Mouse (Mus musculus): ENCODE data around the gene Usp33. TPM values are rescaled to one million over a fixed set of nuclear protein-coding genes. Genes with fewer than 3 reads are reported as not detected.
"Not testable (repeated sequence)": the region's sequence is repeated elsewhere in the genome, so short reads cannot be mapped to it uniquely, and the experiment has no call there.

Gene Usp33
- polyA plus RNA-seq, 1 experiment from 2014 or later = 13.6 TPM

DNA sequence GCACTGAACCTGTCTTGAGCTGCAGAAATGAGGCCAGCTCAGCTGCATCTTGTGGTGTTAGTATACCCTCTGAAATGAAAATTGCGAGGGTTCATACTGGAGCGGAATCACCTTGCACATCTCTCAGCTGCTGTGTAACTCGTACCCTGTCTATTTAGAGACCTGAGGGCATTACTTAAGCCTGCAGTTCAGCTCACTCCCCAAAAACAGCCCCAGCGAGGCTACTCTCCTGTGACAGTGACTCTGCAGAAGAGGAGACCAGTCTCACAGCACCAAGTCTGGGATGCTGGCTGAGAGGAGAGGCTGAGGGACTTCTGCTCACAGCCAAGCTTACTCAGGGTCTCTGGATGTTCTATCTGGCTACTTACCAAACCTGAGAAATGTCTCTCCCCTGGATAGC lies 40.3 kb upstream of the Usp33 start:
- TF ChIP-seq EP300 (IDR thresholded peaks at IDR 0.05; ENCODE audit: low read depth) = no peak
- TF ChIP-seq CTCF (IDR thresholded peaks at IDR 0.05; ENCODE audit: low read depth) = no peak
- Histone ChIP-seq H3K27me3 (ENCODE audit: insufficient read depth, low read length) (no peaks in the 10 kb centered on the region), H3K9ac (replicated peaks) (no peak overlapping the region), H3K4me1 (ENCODE audit: insufficient read depth) (peaks cover 6% of the 10 kb centered on the region), H3K9me3 (ENCODE audit: low read length) (no peaks in the 10 kb centered on the region), H3K4me2 (ENCODE audit: low read depth, low read length) (no peak overlapping the region), H3K27ac (ENCODE audit: low read depth) (no peak overlapping the region), H3K36me3 (replicated peaks; ENCODE audit: insufficient read depth, low read length) (peaks cover 4% of the 10 kb centered on the region), H3K4me3 (ENCODE audit: low read depth, low read length) (no peak overlapping the region)
- DNase-seq = no peak
- no peak for ATAC-seq
- 80% methylated on average over 4 of the region's 4 CpGs for WGBS (ENCODE audit: insufficient replicate concordance)

GRCm38 (mm10) chr3:152308485-152309249 lies 37.6 kb upstream of the Usp33 start:
- H3K9me3 ChIP-seq (ENCODE audit: low read length) = no peaks in the 10 kb centered on the region
- H3K9ac ChIP-seq (replicated peaks) = no peak overlapping the region
- H3K36me3 ChIP-seq (replicated peaks; ENCODE audit: insufficient read depth, low read length) = no peaks in the 10 kb centered on the region; the same call in 1 of the 2 replicates
- H3K27ac ChIP-seq (ENCODE audit: low read depth) = peak overlapping the region; percentile 23; the same call in 1 of the 2 replicates
- H3K27me3 ChIP-seq (ENCODE audit: insufficient read depth, low read length) = no peaks in the 10 kb centered on the region
- WGBS (ENCODE audit: insufficient replicate concordance) = 33% methylated on average over 10 of the region's 10 CpGs
- DNase-seq (no peak), ATAC-seq (peak; percentile 67)
- H3K4me1 ChIP-seq (ENCODE audit: insufficient read depth) = peaks cover 6% of the 10 kb centered on the region
- TF ChIP-seq EP300 (IDR thresholded peaks at IDR 0.05; ENCODE audit: low read depth) (no peak), CTCF (IDR thresholded peaks at IDR 0.05; ENCODE audit: low read depth) (no peak)
- no peak overlapping the region for H3K4me2 ChIP-seq (ENCODE audit: low read depth, low read length)
- no peak overlapping the region for H3K4me3 ChIP-seq (ENCODE audit: low read depth, low read length)

DNA sequence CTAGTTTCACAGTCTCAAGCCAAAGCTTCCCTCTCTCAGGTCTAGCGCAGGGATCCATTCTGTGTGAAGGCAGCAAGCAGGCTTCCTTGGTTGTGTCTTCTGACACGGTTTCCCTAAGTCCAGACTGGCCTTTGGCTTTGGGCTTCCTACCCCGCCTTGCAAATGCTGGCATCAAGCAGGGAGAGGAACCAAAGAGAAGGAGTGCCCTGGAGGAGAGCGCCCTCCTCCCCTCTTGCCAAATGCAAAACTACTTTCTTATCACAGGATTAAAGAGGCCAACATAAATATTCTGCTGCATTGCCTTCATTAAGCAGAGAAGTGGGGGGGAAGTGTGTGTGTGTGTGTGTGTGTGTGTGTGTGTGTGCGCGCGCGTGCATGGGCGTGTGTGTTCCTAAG lies 37.0 kb upstream of the Usp33 start:
- Histone ChIP-seq H3K4me1 (ENCODE audit: insufficient read depth) (peaks cover 6% of the 10 kb centered on the region), H3K4me3 (ENCODE audit: low read depth, low read length) (no peak overlapping the region), H3K9me3 (ENCODE audit: low read length) (no peaks in the 10 kb centered on the region), H3K36me3 (replicated peaks; ENCODE audit: insufficient read depth, low read length) (no peaks in the 10 kb centered on the region; the same call in 1 of the 2 replicates), H3K4me2 (ENCODE audit: low read depth, low read length) (no peak overlapping the region), H3K27ac (ENCODE audit: low read depth) (0 out of 2 replicates have a peak overlapping the region, but pooled peaks have one; percentile 23), H3K9ac (replicated peaks) (no peak overlapping the region), H3K27me3 (ENCODE audit: insufficient read depth, low read length) (no peaks in the 10 kb centered on the region)
- DNase-seq (no peak), ATAC-seq (no peak)
- 88% methylated on average over 9 of the region's 9 CpGs for WGBS (ENCODE audit: insufficient replicate concordance)
- TF ChIP-seq CTCF (IDR thresholded peaks at IDR 0.05; ENCODE audit: low read depth) (no peak), EP300 (IDR thresholded peaks at IDR 0.05; ENCODE audit: low read depth) (no peak)

DNA sequence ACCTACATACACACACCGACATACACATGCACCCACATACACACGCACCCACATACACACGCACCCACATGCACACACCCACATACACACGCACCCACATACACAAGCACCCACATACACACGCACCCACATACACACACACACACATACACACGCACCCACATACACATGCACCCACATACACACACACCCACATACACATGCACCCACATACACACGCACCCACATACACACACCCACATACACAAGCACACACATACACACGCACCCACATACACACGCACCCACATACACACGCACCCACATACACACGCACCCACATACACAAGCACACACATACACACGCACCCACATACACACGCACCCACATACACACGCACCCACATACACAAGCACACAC lies 31.6 kb upstream of the Usp33 start:
- 74% methylated on average over 14 of the region's 14 CpGs for WGBS (ENCODE audit: insufficient replicate concordance)
- not testable (repeated sequence) for H3K27me3 ChIP-seq (ENCODE audit: insufficient read depth, low read length); H3K9me3 ChIP-seq (ENCODE audit: low read length); H3K27ac ChIP-seq (ENCODE audit: low read depth); H3K36me3 ChIP-seq (replicated peaks; ENCODE audit: insufficient read depth, low read length); H3K4me1 ChIP-seq (ENCODE audit: insufficient read depth); H3K4me3 ChIP-seq (ENCODE audit: low read depth, low read length); H3K4me2 ChIP-seq (ENCODE audit: low read depth, low read length); ATAC-seq; DNase-seq; H3K9ac ChIP-seq (replicated peaks)

- peak; percentile 85 for DNase-seq
- Histone ChIP-seq H3K9me3 (ENCODE audit: low read length) (no peaks in the 10 kb centered on the region), H3K4me3 (ENCODE audit: low read depth, low read length) (no peak overlapping the region), H3K4me2 (ENCODE audit: low read depth, low read length) (no peak overlapping the region), H3K36me3 (replicated peaks; ENCODE audit: insufficient read depth, low read length) (peaks cover under 1% of the 10 kb centered on the region; the same call in 1 of the 2 replicates), H3K27ac (ENCODE audit: low read depth) (no peak overlapping the region), H3K9ac (replicated peaks) (no peak overlapping the region), H3K27me3 (ENCODE audit: insufficient read depth, low read length) (no peaks in the 10 kb centered on the region), H3K4me1 (ENCODE audit: insufficient read depth) (no peaks in the 10 kb centered on the region; the same call in 1 of the 2 replicates)
- 11% methylated on average over 7 of the region's 7 CpGs for WGBS (ENCODE audit: insufficient replicate concordance)
- TF ChIP-seq CTCF (IDR thresholded peaks at IDR 0.05; ENCODE audit: low read depth) = peak; percentile 100
- TF ChIP-seq EP300 (IDR thresholded peaks at IDR 0.05; ENCODE audit: low read depth) = no peak
- ATAC-seq = peak; percentile 95
These were observed 30.7 kb upstream of the Usp33 start for GRCm38 (mm10) chr3:152315613-152316012.

DNA sequence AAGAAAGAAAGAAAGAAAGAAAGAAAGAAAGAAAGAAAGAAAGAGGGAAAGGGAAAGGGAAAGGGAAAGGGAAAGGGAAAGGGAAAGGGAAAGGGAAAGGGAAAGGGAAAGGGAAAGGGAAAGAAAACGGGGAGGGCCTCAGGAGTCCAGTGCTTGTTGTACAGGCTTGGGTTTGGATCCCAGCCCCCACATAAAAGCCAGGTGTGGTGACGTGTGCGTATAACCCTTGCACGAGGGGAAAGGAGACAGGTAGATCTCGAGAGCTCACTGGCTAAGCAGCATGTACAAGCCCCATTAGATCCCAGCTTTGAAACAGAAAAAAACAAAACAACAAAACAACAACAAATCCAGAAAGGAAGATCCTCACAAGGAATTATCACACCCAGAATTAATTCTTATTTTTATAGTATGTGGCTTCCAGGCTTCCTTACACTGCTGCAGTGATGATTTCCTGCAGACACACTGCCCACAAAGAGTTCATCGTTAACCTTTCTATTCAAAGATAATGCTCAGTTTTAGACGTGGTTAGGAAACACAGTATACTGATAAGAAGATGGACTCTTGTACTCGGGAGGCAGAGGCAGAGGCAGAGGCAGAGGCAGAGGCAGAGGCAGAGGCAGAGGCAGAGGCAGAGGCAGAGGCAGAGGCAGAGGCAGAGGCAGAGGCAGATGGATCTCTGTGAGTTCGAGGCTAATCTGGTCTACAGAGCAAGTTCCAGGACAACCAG lies 29.7 kb upstream of the Usp33 start:
- not testable (repeated sequence) for H3K9me3 ChIP-seq (ENCODE audit: low read length); H3K36me3 ChIP-seq (replicated peaks; ENCODE audit: insufficient read depth, low read length); H3K9ac ChIP-seq (replicated peaks); H3K4me1 ChIP-seq (ENCODE audit: insufficient read depth); H3K27me3 ChIP-seq (ENCODE audit: insufficient read depth, low read length); H3K4me2 ChIP-seq (ENCODE audit: low read depth, low read length); ATAC-seq; DNase-seq; H3K27ac ChIP-seq (ENCODE audit: low read depth); H3K4me3 ChIP-seq (ENCODE audit: low read depth, low read length)
- WGBS (ENCODE audit: insufficient replicate concordance) = 58% methylated on average over 9 of the region's 9 CpGs

Data from liver, postnatal 0 days (tissue).